Mouse (Mus musculus) neutrophil, adult 5-6 weeks (primary cell): ENCODE results near the gene Ext2. TPM values are rescaled to one million over a fixed set of nuclear protein-coding genes. Genes with fewer than 3 reads are reported as not detected.

ENCODE experiments used
- ATAC-seq: fragments of 151-379, 151-347 bp; 2 replicates; pipeline ENCODE4 v1.8.0; 2017; ENCODE audit warnings: mild to moderate bottlenecking, moderate TSS enrichment; ENCODE audit not compliant: insufficient number of reproducible peaks, poor library complexity, low FRiP score, severe bottlenecking; ENCODE audit errors: extremely low read depth
- total RNA-seq: library from RNA; stranded (forward); fragments of 200-1000 nt; gene quantifications from 2 replicates; pipeline ENCODE4 v1.2.3, GENCODE M21; 2017

Ext2 gene
- total RNA-seq = 18.5 and 24.2 TPM in 2 replicates

- peak; percentile 72 for ATAC-seq
Observed at GRCm38 (mm10) chr2:93822045-93822749, at the start of gene Ext2. Gene Ext2 (minus strand): TSS chr2:93822568.

GRCm38 (mm10) chr2:93871411-93871925 lies 49.1 kb upstream of the Ext2 start:
- no peak for ATAC-seq

DNA sequence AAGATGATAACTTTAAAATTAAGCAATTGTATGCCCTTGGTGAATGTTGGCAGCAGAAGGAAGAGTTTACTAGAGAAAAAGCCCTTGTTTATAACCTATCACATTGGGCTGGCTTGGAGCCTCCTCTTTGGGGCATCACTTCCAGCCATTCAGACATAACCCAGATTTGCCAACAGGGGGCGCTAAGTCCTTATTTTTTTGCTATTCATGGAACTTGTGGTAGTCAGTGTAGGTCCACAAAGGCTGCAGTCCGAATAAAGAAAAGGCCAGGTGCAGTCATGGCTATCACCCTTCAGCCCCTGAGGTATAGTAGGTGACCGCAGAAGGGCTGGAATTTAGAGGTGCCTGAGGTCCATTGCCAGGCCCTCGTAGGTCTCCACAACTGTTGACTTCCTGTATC lies 48.5 kb upstream of the Ext2 start:
- ATAC-seq = no peak

GRCm38 (mm10) chr2:93869107-93869600 lies 46.8 kb upstream of the Ext2 start, which contains the start of gene Accsl:
Gene Accsl (minus strand): TSS chr2:93869157.
- ATAC-seq = no peak

DNA sequence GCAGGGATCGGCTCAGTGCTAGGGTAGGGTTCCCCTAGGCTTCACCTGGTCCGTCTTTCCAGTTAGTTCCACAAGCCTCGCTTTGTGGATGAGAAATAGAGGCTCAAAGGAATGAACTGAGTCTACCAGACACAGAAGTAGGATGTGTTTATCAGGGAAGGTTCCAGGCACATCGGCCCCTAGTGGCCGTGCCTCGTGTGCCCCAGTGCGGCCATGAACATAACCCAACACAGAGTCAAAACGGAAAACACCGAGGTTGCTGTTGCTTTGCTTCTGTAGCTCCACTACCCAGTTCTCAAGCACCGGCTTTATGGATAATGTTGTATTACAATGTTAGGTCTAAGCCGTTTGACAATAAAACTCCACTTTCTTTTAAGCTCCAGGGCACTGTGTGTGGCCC lies 46.2 kb upstream of the Ext2 start:
- no peak for ATAC-seq

GRCm38 (mm10) chr2:93863229-93863628 lies 40.9 kb upstream of the Ext2 start:
- ATAC-seq = no peak

GRCm38 (mm10) chr2:93858845-93859244 lies 36.5 kb upstream of the Ext2 start:
- ATAC-seq = no peak

DNA sequence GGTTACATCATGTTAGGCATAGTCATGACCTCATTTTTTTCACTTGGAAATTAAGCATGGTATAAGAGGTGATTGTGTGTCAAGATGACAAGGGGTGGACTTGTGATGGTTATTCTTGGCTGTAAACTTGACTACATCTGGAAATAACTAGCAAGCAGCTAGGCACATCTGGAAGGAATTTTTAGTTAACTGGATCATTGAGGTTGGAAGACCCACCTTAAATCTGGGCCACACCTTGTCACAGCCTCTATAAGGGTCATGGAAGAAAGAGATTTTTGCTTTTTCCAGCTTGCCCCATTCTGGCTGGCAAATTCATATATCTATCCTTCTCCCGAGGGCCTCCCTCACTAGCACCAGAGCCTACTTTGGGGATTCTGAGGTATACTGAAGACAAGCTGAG lies 28.9 kb upstream of the Ext2 start:
- ATAC-seq = no peak

GRCm38 (mm10) chr2:93850317-93850944 lies 28.1 kb upstream of the Ext2 start:
- peak; percentile 13; the same call in 1 of the 2 replicates for ATAC-seq

- ATAC-seq = peak; percentile 51
Observed at GRCm38 (mm10) chr2:93849505-93850089, 27.2 kb upstream of the Ext2 start, which contains the start of gene Accs. Gene Accs (minus strand): TSS chr2:93849943.

- no peak for ATAC-seq
Observed at GRCm38 (mm10) chr2:93841349-93841748, 19.0 kb upstream of the Ext2 start.

DNA sequence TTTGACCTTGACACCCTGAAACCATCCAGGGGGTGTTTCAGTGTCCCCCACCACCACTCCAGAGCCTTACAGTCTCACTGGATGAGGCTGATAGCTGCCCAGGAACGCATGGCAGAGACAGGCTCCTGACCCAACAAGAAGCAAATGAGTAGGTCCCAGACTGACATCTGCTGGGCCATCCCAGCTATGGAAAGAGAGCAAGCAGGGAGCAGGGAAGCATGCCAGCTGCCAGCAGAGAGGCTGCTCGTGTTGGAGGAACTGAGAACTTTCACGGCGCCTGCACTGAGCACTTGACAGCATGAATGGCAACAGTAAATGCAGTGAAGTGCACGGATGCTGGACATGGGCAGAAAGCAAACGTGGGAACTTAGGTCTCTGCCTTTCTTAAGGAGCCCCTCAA lies 17.7 kb upstream of the Ext2 start:
- ATAC-seq = no peak

GRCm38 (mm10) chr2:93838931-93839330 lies 16.6 kb upstream of the Ext2 start:
- ATAC-seq = no peak

- no peak for ATAC-seq
Observed at GRCm38 (mm10) chr2:93836232-93836785, 13.9 kb upstream of the Ext2 start.

DNA sequence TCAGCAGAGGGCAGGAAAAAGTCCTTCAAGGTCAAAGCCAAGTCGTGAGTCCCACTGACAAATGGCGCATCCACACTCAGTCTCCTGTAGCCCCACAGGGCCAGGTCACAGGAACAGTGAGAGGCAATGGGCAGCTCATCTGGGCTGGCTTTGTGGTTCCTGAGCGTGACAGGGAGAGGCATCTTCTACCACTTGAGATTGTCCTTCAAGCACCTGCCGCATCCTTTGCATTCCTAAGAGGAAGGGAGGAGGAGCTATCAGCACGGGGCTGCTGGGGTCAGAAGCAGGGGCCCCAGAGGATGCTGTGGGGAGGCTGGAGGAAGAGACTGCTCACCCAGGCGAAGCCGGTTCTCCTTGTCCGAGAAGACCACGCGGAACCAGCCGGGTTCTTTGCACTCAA lies 13.2 kb upstream of the Ext2 start:
- ATAC-seq = no peak

DNA sequence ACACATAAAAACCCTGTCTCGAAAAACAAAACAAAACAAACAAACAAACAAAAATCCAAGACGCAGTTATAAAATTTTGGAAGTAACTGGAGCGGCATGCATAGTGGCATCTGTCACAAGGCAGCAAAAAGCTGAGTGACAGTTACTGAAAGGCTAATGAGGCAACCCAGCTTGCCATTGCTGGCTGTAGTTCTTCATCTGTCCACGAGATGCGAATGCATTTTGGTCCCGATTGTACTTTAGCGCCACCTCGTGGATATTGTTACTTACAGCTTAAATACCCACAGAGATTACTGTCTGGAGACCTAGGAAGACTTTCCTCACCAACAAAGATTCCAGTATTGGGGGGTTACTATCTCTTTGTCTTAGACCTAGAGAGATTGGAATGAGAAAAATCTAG lies 1.2 kb upstream of the Ext2 start:
- peak; percentile 95 for ATAC-seq

GRCm38 (mm10) chr2:93817791-93818190 lies 4.6 kb downstream of the Ext2 start:
- no peak for ATAC-seq

DNA sequence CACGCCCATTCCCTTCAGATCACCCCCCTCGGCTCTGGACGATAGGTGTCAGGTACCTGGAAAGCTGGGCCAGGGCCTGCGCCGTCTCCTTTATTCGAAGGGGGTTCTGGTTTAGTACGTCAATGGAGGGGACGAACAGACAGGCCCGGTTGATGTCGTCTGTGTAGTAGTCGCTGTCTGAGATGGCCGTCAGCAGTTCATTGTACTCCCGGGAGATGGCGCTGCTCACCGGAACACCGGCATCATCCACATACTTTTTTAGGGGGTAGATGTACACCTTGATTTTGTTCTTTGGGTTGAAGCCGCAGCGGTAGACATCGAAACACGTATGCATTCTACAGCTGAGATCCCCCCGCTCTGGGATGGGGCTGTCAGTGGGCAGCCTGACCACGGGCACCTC lies 9.0 kb downstream of the Ext2 start:
- ATAC-seq = no peak

GRCm38 (mm10) chr2:93811812-93812211 lies 10.6 kb downstream of the Ext2 start:
- peak; percentile 42; the same call in 1 of the 2 replicates for ATAC-seq
